Mouse (Mus musculus) hindbrain, embryonic 14.5 days (tissue): ENCODE measurements at regions not wholly inside any gene's neighbourhood (a gene's known extent, or its start where the extent isn't known, plus 50 kb on each side); places are given as distances from the start of the nearest gene placed in this dataset.
"Not testable (repeated sequence)": the region's sequence is repeated elsewhere in the genome, so short reads cannot be mapped to it uniquely, and the experiment has no call there.

Experiments
- ATAC-seq: fragments of 200-750 bp; cut with Nextera tagmentation; 2 replicates; pipeline ENCODE4 v1.8.0; 2017; ENCODE audit warnings: moderate number of reproducible peaks, mild to moderate bottlenecking, moderate TSS enrichment, moderate library complexity; ENCODE audit not compliant: low FRiP score
- DNase-seq: peaks from one replicate; pipeline ENCODE4 v3.0.0-alpha.2; 2015; ENCODE audit warnings: low spot score
- H3K27ac ChIP-seq: fragments of 300-500 bp; sonication (generic); 2 replicates; pipeline ENCODE4 v1.5.1; 2014; ENCODE audit warnings: mild to moderate bottlenecking, moderate library complexity
- H3K27me3 ChIP-seq: fragments of 300-500 bp; sonication (generic); 2 replicates; pipeline ENCODE4 v1.6.1; 2014; ENCODE audit warnings: mild to moderate bottlenecking, low read length, mixed read lengths; ENCODE audit not compliant: control insufficient read depth, insufficient read depth
- H3K36me3 ChIP-seq: fragments of 300-500 bp; sonication (generic); replicated peaks from 2 replicates; pipeline ENCODE4 v1.6.1; 2014; ENCODE audit not compliant: control insufficient read depth, insufficient read depth
- H3K4me1 ChIP-seq: fragments of 300-500 bp; sonication (generic); replicated peaks from 2 replicates; pipeline ENCODE4 v1.6.1; 2014; ENCODE audit warnings: antibody characterized with exemption, low read length, mixed read lengths; ENCODE audit not compliant: control insufficient read depth, insufficient read depth
- H3K4me2 ChIP-seq: fragments of 300-500 bp; sonication (generic); replicated peaks from 2 replicates; pipeline ENCODE4 v1.6.1; 2014; ENCODE audit warnings: mild to moderate bottlenecking, moderate library complexity
- H3K4me3 ChIP-seq: fragments of 300-500 bp; sonication (generic); replicated peaks from 2 replicates; pipeline ENCODE4 v1.5.1; 2014; ENCODE audit warnings: mild to moderate bottlenecking, low read length
- H3K9ac ChIP-seq: fragments of 300-500 bp; sonication (generic); 2 replicates; pipeline ENCODE4 v1.6.1; 2014
- H3K9me3 ChIP-seq: fragments of 300-500 bp; sonication (generic); 2 replicates; pipeline ENCODE4 v1.6.1; 2016; ENCODE audit warnings: low read length; ENCODE audit not compliant: control insufficient read depth
- WGBS: fragments of 180-500 bp; shearing (Covaris S2); extraction: QIAGEN DNeasy Blood & Tissue Kit; methylation state at CpG from one replicate; pipeline ENCODE4 v1.1.7; 2014; 5-methylcytosine and 5-hydroxymethylcytosine counted together

DNA sequence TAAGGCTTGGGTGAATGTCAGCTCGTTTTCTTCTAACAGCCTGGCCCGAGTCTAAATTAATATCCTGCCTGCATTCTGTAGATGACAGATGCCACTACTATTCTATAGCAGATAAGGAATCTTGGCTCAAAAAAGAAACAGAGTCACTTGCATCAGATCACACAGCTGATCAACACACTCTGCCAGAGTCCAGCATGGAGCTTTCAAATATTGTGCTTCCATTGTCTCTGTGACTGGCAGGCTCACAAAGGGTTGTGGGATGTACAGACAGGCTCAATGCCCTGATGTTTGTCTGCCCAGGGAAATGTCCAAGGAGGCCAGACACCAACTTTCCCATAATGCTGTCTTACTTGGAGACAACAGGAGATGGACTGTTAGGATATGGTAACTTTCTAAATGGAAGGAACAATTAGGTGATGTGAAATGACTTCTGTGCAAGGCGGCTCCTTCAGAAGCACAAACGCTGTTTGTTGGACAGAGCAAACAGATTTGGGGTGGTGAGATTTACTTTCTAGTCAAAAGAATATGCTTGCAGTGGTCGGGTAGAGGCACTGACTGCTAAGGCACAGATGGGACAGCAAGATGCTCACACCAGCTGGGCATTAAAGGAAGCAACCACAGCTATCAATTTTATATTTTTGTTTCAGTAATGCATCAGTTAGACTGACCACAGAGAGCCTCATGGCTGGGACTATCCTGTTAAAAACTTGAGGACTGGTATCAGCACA, 291.6 kb upstream of the Pdzrn3 start:
- no peaks in the 10 kb centered on the region for H3K27me3 ChIP-seq
- no peak overlapping the region for H3K9ac ChIP-seq
- H3K4me1 ChIP-seq, result peaks cover 3% of the 10 kb centered on the region; the same call in 1 of the 2 replicates
- no peaks in the 10 kb centered on the region for H3K36me3 ChIP-seq
- no peak overlapping the region for H3K4me2 ChIP-seq
- H3K4me3 ChIP-seq, result no peak overlapping the region
- WGBS, result 30% methylated on average over 5 of the region's 5 CpGs
- no peaks in the 10 kb centered on the region for H3K9me3 ChIP-seq
- H3K27ac ChIP-seq, result peak overlapping the region; percentile 51; the same call in 1 of the 2 replicates
- DNase-seq (peak; percentile 23), ATAC-seq (peak; percentile 76; the same call in 1 of the 2 replicates)

DNA sequence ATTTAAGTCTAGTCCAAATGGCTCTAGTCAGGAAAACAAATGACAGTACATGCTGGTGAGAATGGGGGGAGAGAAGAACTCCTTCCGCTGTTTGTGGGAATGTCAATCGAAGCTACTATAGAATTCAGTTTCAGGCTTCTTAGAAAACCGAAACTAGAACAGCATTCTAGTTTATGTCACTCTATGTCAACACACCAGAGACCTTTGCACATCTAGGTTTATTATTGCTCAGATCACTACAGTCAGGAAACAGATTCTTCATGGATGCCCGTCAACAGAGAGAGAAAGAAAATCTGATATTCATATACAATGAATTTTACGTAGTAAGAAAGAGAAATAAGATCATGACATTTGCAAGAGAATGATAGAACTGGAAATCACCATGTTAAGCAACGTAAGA, 276.7 kb upstream of the Pdzrn3 start:
- no peak overlapping the region for H3K9ac ChIP-seq
- DNase-seq (no peak), ATAC-seq (no peak)
- no peak overlapping the region for H3K4me3 ChIP-seq
- H3K9me3 ChIP-seq, result no peaks in the 10 kb centered on the region
- no peak overlapping the region for H3K27ac ChIP-seq
- H3K4me1 ChIP-seq, result no peaks in the 10 kb centered on the region
- H3K27me3 ChIP-seq, result no peaks in the 10 kb centered on the region
- no peak overlapping the region for H3K4me2 ChIP-seq
- 90% methylated on average over 6 of the region's 6 CpGs for WGBS
- no peaks in the 10 kb centered on the region for H3K36me3 ChIP-seq

DNA sequence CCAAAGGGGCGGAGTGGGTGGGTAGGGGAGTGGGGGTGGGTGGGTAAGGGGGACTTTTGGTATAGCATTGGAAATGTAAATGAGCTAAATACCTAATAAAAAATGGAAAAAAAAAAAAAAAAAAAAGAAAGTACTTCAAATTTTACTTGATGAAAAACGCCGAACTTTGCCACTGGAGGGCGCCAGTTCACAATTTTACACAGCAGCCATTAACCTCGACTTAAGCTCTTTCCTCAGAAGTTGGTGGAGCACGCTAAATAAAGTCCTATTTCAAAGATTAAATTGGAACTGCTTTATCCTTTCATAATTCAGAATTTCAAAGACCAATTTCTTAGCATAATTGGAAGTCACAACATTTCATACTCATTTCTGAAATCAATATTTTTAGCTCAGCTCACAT, 272.7 kb upstream of the Pdzrn3 start:
- H3K27me3 ChIP-seq, H3K9me3 ChIP-seq, ATAC-seq, H3K36me3 ChIP-seq, H3K9ac ChIP-seq, H3K4me2 ChIP-seq, H3K4me1 ChIP-seq, H3K27ac ChIP-seq, H3K4me3 ChIP-seq: not testable (repeated sequence)
- DNase-seq, result peak; percentile 90
- WGBS, result 4% methylated on average over 5 of the region's 6 CpGs

DNA sequence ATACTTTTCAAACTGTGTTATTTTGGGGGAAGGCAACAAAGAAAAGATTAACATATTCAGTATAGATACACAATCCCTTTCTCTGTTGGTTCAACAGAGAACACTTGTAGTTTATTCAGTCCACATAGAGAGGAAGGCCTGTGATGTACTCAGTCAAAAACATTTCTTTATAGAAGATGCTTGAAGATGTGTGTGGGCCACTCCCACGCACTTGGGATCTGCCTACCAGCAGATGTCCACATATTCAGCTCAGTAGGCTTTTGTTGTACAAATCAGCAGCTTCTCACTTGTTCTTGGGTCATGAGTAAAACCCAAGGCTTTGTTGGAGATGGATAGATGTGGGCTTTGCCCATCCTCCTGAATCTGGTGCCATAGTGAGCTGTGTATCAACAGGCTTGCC, 239.6 kb upstream of the Pdzrn3 start:
- DNase-seq (no peak), ATAC-seq (no peak)
- 67% methylated on average over 1 of the region's 1 CpGs for WGBS
- Histone ChIP-seq H3K9ac (no peak overlapping the region), H3K4me1 (no peaks in the 10 kb centered on the region), H3K36me3 (no peaks in the 10 kb centered on the region), H3K4me2 (no peak overlapping the region), H3K27me3 (no peaks in the 10 kb centered on the region), H3K9me3 (no peaks in the 10 kb centered on the region), H3K27ac (no peak overlapping the region), H3K4me3 (no peak overlapping the region)

DNA sequence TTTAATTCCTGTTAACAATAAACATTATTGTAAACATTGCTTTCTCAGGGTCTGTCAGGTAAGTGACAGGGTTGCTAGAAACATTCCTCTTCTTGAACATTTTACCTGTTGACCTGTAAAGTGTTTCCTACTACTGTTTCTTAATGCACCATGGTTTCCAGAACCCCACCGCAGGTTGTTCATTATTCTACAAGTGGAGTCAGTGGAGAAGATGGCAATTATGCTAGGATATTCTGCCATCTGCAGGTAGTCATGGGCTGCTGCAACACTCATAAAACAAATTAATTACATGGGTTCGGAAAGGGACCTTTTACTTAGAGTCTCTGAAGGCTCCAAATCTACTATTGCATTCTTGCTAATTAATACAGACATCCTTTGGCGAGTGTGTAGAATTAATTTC, 239.1 kb upstream of the Pdzrn3 start:
- peak; percentile 51 for DNase-seq
- H3K27ac ChIP-seq, result no peak overlapping the region
- no peaks in the 10 kb centered on the region for H3K9me3 ChIP-seq
- ATAC-seq, result no peak
- no peak overlapping the region for H3K4me3 ChIP-seq
- 36% methylated on average over 3 of the region's 3 CpGs for WGBS
- H3K36me3 ChIP-seq, result no peaks in the 10 kb centered on the region
- no peak overlapping the region for H3K4me2 ChIP-seq
- H3K9ac ChIP-seq, result no peak overlapping the region
- H3K4me1 ChIP-seq, result no peaks in the 10 kb centered on the region
- H3K27me3 ChIP-seq, result no peaks in the 10 kb centered on the region

DNA sequence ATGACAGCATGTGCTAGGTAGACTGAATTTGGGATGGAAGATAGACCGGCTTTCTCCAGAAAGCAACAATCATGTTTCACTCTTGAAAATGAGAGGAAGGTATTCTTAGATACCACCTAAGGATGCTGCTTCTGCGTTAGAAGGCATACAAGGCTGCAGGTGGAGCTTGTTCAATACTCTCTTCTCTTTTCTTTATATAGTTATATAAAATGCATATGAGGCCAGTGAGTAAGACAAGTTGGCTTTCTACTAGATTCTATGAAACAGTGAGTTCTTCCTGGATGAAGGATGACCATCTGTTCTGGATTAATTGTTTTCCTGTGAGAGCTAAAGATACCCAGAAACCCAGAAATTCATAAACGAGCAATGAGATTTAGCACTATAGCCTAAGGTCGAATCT, 231.3 kb upstream of the Pdzrn3 start:
- no peaks in the 10 kb centered on the region for H3K36me3 ChIP-seq
- no peak overlapping the region for H3K27ac ChIP-seq
- no peak for ATAC-seq
- WGBS, result 86% methylated on average over 4 of the region's 4 CpGs
- H3K4me1 ChIP-seq, result no peaks in the 10 kb centered on the region
- no peaks in the 10 kb centered on the region for H3K27me3 ChIP-seq
- no peak overlapping the region for H3K4me3 ChIP-seq
- no peak overlapping the region for H3K9ac ChIP-seq
- DNase-seq, result no peak
- H3K4me2 ChIP-seq, result no peak overlapping the region
- no peaks in the 10 kb centered on the region for H3K9me3 ChIP-seq

DNA sequence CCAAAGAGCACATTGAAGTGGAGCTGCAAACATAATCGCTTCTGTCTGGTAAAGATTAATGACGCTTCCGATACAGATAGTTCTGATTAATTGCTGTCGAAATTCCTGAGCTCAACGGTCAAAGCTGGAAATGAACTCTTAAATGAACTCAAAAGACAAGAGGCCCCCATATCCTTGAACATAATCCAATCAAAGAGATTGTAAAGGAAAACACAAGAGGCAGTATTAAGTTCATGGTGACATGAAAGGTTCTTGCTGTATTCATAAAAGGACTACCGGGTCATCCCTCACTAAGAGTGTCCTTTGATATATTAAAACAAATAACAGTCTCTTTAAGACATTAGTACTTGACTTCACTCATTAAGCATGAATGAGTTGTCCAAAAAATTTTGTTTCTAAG, 225.4 kb upstream of the Pdzrn3 start:
- H3K9me3 ChIP-seq, result no peaks in the 10 kb centered on the region
- DNase-seq (no peak), ATAC-seq (no peak)
- no peak overlapping the region for H3K27ac ChIP-seq
- no peak overlapping the region for H3K4me2 ChIP-seq
- H3K4me3 ChIP-seq, result no peak overlapping the region
- WGBS, result 69% methylated on average over 6 of the region's 6 CpGs
- no peaks in the 10 kb centered on the region for H3K27me3 ChIP-seq
- H3K9ac ChIP-seq, result no peak overlapping the region
- no peaks in the 10 kb centered on the region for H3K36me3 ChIP-seq
- H3K4me1 ChIP-seq, result no peaks in the 10 kb centered on the region

DNA sequence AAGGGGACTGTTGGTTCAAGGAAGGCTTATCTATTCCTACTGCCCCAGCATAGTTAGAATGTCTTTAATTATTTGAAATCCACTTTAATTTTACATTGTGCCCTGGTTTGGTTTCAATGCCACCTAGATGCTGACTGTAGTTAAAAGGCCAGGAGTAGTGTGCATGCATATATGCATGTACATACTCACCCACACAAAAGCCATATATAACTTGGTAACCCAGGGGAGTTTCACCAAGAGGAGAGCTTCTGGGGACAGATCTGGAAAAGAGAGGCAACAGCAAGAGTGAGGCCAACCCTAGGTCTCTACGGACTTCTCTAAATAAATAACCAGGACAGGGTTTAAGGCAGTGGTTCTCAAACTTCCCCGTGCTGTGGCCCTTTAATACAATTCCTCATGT, 219.3 kb upstream of the Pdzrn3 start:
- Histone ChIP-seq H3K9ac (no peak overlapping the region), H3K27me3 (no peaks in the 10 kb centered on the region), H3K9me3 (no peaks in the 10 kb centered on the region), H3K27ac (no peak overlapping the region), H3K4me3 (no peak overlapping the region), H3K4me2 (no peak overlapping the region), H3K4me1 (no peaks in the 10 kb centered on the region), H3K36me3 (no peaks in the 10 kb centered on the region)
- ATAC-seq (no peak), DNase-seq (no peak)
- WGBS, result 86% methylated on average over 2 of the region's 2 CpGs

DNA sequence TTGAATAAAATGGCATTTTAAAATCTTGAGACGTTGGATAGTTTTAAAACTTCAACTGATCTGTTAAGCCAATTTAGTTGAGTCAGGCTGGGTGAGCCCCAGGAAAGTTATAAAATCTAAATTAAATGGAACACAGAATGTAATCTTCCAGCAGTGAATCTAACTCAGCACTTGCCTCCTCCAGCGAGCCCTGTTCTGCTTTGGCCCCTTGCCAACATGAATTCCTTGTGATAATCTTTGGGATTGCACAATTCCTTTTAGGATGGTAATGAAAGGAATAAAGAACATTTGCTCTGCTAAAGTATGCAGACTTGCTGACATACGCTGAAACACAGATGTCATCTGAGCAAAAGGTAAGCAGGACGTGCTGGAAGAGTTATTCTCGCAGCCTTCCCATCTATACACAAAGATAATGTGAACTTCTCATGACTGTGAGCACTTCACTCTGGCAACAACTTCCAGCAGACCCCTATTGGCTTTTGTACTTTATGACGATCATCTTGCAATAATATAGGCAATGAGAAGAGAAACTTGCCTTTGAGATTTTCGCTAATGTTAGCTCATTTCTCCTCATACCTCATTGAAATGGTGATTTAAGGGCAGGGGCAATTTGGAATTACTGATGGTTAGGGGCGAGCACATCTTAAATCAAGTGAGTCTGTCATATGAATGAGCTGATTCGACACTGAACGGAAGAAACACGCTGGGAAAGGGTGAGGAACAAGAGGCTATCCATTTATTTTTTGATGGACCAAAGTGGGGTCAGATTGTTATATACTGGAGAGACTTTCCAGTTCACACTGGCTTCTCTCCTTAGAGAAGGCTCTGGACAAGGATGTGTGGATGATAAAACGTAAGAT, 216.3 kb upstream of the Pdzrn3 start:
- Histone ChIP-seq H3K4me1 (no peaks in the 10 kb centered on the region), H3K9ac (no peak overlapping the region), H3K4me3 (no peak overlapping the region), H3K27me3 (no peaks in the 10 kb centered on the region), H3K27ac (no peak overlapping the region), H3K9me3 (no peaks in the 10 kb centered on the region), H3K36me3 (no peaks in the 10 kb centered on the region), H3K4me2 (no peak overlapping the region)
- 69% methylated on average over 12 of the region's 12 CpGs for WGBS
- ATAC-seq (no peak), DNase-seq (peak; percentile 34)
